In the genomic region with DNA sequence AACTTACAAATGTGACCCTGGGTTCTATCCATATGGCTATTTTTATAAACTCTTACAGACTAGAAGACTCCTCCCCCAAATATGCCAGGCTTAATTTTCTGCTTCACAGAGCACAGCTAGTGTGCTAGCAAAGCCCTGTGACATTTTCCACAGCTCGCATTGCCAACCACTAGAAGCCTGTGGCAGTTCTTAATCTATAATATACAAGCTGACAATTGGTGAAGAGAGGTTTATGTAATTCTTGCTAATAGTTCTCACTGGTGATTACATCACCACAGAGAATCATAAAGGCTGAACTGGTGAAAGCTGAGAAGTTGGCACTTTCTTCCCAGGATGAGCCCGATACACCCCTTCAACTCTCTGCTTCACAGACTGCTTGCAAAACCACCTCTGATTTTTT, we compare ENCODE assay signal across 14 mouse cellular contexts.
A peak's percentile ranks its signal among the peaks of the same experiment; 100 is the strongest.
DNase-seq lines count a peak whose midpoint lies in the region; ATAC-seq and TF ChIP-seq lines count a peak whose summit lies in the region.
"Had no signal": no experiment of that assay in that cellular context is flagged by ENCODE, and none has a peak within 500 bp of the region (broad histone marks: within the 10 kb centered on the region; RNA-seq: fewer than 3 reads in every experiment).

No protein-coding gene starts in this region.

- 43% methylated on average over 2 of the region's 2 CpGs for WGBS in neural tube, embryonic 15.5 days
- WGBS in kidney, embryonic 16.5 days, result 60% methylated on average over 2 of the region's 2 CpGs
- 67% methylated on average over 2 of the region's 2 CpGs for WGBS in lung, postnatal 0 days

- no peaks in the 10 kb centered on the region for H3K27me3 ChIP-seq in neural tube, embryonic 15.5 days (replicated peaks)
- no peaks in the 10 kb centered on the region for H3K27me3 ChIP-seq in kidney, embryonic 16.5 days (ENCODE audit: insufficient read depth, low read length)
- H3K27me3 ChIP-seq in lung, postnatal 0 days (replicated peaks; ENCODE audit: insufficient read depth, low read length), result no peaks in the 10 kb centered on the region
- H3K27me3 ChIP-seq: embryonic facial prominence, embryonic 12.5 days; liver, embryonic 13.5 days had no signal

- peak; percentile 14; the same call in 1 of the 2 replicates for ATAC-seq in neural tube, embryonic 15.5 days (ENCODE audit: low FRiP score)
- ATAC-seq in kidney, embryonic 16.5 days (ENCODE audit: low FRiP score, low TSS enrichment), result no peak
- ATAC-seq in lung, postnatal 0 days, result no peak
- ATAC-seq: intestine, postnatal 0 days had no signal

- peaks cover 5% of the 10 kb centered on the region for H3K4me1 ChIP-seq in neural tube, embryonic 15.5 days
- no peaks in the 10 kb centered on the region for H3K4me1 ChIP-seq in kidney, embryonic 16.5 days (ENCODE audit: insufficient read depth, low read length)
- no peaks in the 10 kb centered on the region for H3K4me1 ChIP-seq in lung, postnatal 0 days (ENCODE audit: insufficient read depth, low read depth, low read length)
- H3K4me1 ChIP-seq: embryonic facial prominence, embryonic 12.5 days; liver, embryonic 13.5 days had no signal

- H3K27ac ChIP-seq in layer of hippocampus, adult 2 months, result peak overlapping the region; percentile 64
- no peak overlapping the region for H3K27ac ChIP-seq in neural tube, embryonic 15.5 days (replicated peaks)
- no peak overlapping the region for H3K27ac ChIP-seq in kidney, embryonic 16.5 days (ENCODE audit: low read length)
- H3K27ac ChIP-seq in lung, postnatal 0 days (ENCODE audit: low read length), result no peak overlapping the region
- H3K27ac ChIP-seq: embryonic facial prominence, embryonic 12.5 days; liver, embryonic 13.5 days; macrophage had no signal

- H3K36me3 ChIP-seq in neural tube, embryonic 15.5 days, result no peaks in the 10 kb centered on the region
- no peaks in the 10 kb centered on the region for H3K36me3 ChIP-seq in kidney, embryonic 16.5 days (ENCODE audit: insufficient read depth, low read length)
- no peaks in the 10 kb centered on the region for H3K36me3 ChIP-seq in lung, postnatal 0 days (ENCODE audit: insufficient read depth, low read length)
- H3K36me3 ChIP-seq: embryonic facial prominence, embryonic 12.5 days; liver, embryonic 13.5 days had no signal

- H3K9ac ChIP-seq in neural tube, embryonic 15.5 days (replicated peaks), result no peak overlapping the region
- H3K9ac ChIP-seq in kidney, embryonic 16.5 days (replicated peaks; ENCODE audit: low read length), result no peak overlapping the region
- H3K9ac ChIP-seq in lung, postnatal 0 days (replicated peaks; ENCODE audit: low read depth), result no peak overlapping the region
- H3K9ac ChIP-seq: embryonic facial prominence, embryonic 12.5 days; liver, embryonic 13.5 days had no signal

- H3K4me2 ChIP-seq in neural tube, embryonic 15.5 days, result no peak overlapping the region
- no peak overlapping the region for H3K4me2 ChIP-seq in kidney, embryonic 16.5 days (replicated peaks; ENCODE audit: low read depth, low read length)
- H3K4me2 ChIP-seq in lung, postnatal 0 days (replicated peaks; ENCODE audit: low read depth, low read length), result no peak overlapping the region
- H3K4me2 ChIP-seq: embryonic facial prominence, embryonic 12.5 days; liver, embryonic 13.5 days had no signal

- TF ChIP-seq EP300 in lung, postnatal 0 days (IDR thresholded peaks at IDR 0.05), result no peak

- DNase-seq in layer of hippocampus, adult 2 months (ENCODE audit: low spot score in 2 of 2), result no peak
- no peak for DNase-seq in layer of hippocampus, postnatal 10 days (ENCODE audit: low spot score in 2 of 2)
- DNase-seq in cerebellum, adult 11-12 months, result peak; percentile 92
- peak; percentile 81 to 90 for DNase-seq in cerebellum, postnatal 25 days
- no peak for DNase-seq in left cerebral cortex, postnatal 14 days (ENCODE audit: low spot score in 2 of 2)
- DNase-seq in lung, postnatal 0 days (ENCODE audit: low spot score), result no peak
- DNase-seq: heart, postnatal 10 days; liver, embryonic 13.5 days; thymus, adult 18-20 months had no signal

- intact Hi-C loops in left cerebral cortex, postnatal 14 days (cut with DNase I), result no loop called here

- no peak overlapping the region for H3K4me3 ChIP-seq in layer of hippocampus, adult 2 months
- no peak overlapping the region for H3K4me3 ChIP-seq in neural tube, embryonic 15.5 days (replicated peaks)
- no peak overlapping the region for H3K4me3 ChIP-seq in kidney, embryonic 16.5 days (ENCODE audit: low read length)
- no peak overlapping the region for H3K4me3 ChIP-seq in lung, postnatal 0 days (ENCODE audit: low read depth, low read length)
- H3K4me3 ChIP-seq: embryonic facial prominence, embryonic 12.5 days; liver, embryonic 13.5 days had no signal

- no peaks in the 10 kb centered on the region for H3K9me3 ChIP-seq in neural tube, embryonic 15.5 days (replicated peaks)
- no peaks in the 10 kb centered on the region for H3K9me3 ChIP-seq in kidney, embryonic 16.5 days (ENCODE audit: low read length)
- no peaks in the 10 kb centered on the region for H3K9me3 ChIP-seq in lung, postnatal 0 days (ENCODE audit: low read length)
- H3K9me3 ChIP-seq: embryonic facial prominence, embryonic 12.5 days; liver, embryonic 13.5 days had no signal

- no peak for TF ChIP-seq CTCF in layer of hippocampus, adult 2 months (conservative IDR thresholded peaks at IDR 0.05)
- no peak for TF ChIP-seq CTCF in lung, postnatal 0 days (IDR thresholded peaks at IDR 0.05)

Comparison
In these comparisons a context has a peak if more than half of its experiments do, and no peak if none do; other contexts are left out.
1. DNase-seq: peak in cerebellum, adult 11-12 months (single experiment) and cerebellum, postnatal 25 days (2 of 2); none in layer of hippocampus, adult 2 months (0 of 2), layer of hippocampus, postnatal 10 days (0 of 2), left cerebral cortex, postnatal 14 days (0 of 2) and lung, postnatal 0 days (single experiment).